Mouse (Mus musculus): Measurements from ENCODE around the gene Entpd5.

Entpd5 gene

DNA sequence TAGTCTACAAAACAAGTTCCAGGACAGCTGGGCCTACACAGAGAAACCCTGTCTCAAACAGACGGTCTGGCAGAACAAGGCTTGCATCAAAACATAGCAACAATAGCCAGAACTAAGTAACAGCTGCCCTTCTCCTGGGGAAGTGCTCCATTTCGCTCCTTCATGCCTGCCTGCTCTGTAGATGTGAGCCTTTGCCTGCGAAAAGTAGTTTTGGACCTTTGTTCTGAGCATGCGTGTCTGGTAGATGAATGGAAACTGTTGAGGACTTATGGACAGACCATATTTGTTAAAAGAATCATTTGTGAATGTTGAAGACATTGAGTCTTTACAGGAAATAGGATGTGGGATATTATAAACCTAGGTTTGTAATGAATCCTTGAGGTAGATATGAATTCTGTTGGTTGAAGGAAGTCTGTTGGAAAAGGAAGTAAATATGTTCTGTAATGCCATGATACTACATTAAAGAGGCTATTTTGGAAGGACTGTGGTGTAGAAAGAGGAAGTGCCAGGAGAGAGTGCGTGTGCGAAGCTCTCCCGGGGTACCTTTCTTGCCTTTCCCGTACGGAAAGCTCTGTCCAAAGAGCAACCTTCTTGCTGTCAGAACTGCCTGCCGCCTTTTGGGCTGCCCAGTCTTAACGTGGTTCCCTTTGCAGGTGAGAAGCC is 71.7 kb downstream of the Entpd5 start:
- DNase-seq (ENCODE audit: low spot score) = no peak

DNA sequence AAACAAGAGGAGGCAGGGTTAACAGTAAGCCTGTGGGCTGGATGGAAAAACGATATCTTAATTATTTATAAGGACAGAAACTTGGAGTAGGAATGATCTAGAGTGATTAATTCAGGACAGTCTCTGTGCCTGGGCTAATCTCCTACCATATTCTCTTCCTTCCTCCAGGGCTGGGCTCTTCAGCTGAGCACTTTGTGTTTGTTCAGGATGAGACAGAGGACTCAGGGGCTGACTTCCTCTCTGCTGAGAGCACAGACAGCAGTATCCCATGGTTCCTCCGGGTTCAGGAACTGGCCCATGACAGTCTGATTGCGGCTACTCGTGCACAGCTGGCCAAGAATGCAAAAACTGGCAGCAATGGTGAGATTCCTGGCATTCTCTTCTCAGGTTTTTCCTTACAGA is 81.7 kb downstream of the Entpd5 start:
- DNase-seq (ENCODE audit: low spot score) = no peak

Measured in embryo, embryonic 10.5 days (tissue).